Mouse (Mus musculus) cerebellum, postnatal 14 days (tissue): Measurements from ENCODE around the gene Mapkbp1.

Experiments
- DNase-seq, 2 experiments: peaks; one replicate each; pipeline ENCODE4 v3.0.0; 2021; ENCODE audit warnings: mixed read lengths in 2 of 2

The Mapkbp1 gene

DNA sequence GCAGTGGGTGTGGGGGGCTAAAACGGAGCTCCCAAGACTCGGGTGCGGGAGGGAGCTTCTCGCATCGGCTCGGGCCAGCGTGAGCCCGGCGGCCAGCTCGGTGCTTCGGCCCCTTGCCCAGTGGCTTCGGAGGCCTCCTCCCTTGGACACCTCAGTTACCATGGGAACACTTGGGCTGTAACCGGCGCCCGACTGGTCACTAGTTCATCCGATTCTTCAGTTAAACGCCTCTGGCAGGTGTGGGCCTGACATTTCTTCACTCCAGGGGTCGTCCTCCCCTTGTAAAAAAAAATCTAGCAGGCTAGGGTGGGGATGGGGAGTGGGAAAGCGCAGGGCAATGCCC lies at the start of gene Mapkbp1:
TSS of gene Mapkbp1 (plus strand) at position 163 of the 343 bp plus-strand sequence.
- no peak for DNase-seq

DNA sequence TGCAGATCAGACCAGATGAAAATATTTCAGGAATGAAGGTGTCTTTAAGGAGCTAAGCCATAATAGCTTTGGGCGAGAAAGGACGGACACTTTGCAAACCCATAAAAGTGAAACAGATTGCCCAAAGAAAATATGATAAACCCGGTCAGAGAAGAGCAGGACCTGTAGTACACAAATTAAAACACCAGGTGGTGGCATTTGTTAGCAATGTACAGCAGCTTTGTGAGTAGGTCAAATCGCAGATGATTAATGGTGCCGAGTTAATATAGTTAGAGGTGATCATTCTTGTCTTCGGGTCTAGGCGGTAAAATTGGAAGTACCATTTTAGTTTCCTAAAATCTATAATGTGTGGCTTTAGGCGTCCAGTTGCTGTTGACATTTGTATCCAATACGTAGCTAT lies 1.9 kb upstream of the Mapkbp1 start:
- peak; percentile 72 to 73 for DNase-seq

DNA sequence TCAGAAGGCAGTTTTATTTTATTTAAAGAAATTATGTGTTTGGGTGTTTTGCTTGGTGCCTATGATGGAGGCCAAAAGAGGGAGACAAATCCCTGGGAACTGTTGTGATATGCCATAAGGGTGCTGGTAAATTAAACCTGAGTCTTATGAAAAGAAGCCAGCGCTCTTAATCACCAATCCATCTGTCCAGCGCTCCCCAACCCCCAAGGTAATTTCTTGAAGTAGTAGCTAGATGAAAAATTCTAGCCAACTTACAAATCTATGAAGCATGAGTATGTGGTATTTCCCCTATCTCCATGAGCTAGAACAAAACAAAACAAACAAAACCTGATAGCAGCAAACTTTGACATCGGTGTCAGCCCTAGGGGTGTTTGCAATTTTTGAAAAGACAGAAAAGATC lies 1.2 kb upstream of the Mapkbp1 start:
- peak in 1 of 2 experiments; percentile 18 for DNase-seq

DNA sequence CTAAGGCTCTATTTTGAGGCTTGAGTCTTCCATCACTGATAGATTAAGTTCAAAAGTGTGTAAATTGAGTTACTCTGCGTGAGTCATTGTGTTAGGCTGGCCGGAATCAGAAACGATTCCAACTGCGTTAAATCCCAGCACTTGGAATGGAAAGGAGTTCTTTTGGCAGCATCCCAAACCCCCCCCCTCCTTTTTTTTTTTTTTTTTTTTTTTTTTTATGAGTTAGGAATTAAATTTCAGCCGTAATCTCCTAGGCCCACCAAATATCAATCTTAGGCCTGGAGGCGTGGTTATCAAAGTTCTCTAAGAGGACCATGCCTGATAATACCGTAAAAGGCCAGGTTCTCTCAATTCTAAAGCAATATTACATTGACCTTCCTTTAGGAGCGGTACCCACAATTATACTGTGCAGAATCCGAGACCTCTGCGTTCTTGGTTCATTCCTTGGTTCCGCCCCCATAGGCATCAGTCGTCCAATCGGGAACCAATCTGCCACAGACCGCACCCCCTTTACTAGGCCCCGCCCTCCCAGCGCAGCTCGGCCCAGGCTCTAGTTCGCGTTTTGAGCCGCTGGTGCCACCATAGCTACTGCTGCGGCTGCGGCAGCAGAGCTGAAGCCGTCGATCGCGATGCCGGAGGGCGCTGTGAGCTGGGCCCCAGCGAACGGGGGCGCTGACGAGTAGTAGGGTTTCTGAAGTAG lies 512 bp upstream of the Mapkbp1 start:
- DNase-seq, result peak; percentile 97

DNA sequence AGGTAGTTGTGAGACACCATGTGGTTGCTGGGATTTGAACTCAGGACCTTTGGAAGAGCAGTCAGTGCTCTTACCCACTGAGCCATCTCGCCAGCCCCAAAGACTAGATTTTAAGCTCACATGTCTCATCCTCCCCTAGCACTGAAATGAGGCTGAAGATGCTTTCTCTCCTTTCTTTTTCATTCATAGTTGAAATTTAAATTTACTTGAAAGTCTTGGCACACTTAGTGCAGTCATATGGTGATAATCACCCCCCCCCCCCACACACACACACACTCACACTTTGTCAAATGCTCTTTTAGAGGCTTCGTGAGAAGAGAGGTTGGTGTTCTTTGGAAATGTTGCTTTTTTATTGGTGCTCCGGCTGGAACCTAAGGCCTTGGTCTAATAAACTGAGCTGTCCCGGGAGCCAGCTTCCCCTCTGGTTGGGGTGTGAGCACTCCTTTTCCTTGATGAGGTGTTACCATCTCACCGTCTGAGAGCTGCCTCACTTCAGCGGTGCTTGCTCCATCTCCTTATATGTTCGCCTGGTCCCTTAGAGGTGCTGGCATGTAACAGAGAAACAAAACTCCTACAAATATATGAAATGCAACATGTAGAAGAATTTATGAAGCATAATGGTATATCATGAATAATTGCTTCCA lies 8.0 kb downstream of the Mapkbp1 start:
- DNase-seq, result no peak

DNA sequence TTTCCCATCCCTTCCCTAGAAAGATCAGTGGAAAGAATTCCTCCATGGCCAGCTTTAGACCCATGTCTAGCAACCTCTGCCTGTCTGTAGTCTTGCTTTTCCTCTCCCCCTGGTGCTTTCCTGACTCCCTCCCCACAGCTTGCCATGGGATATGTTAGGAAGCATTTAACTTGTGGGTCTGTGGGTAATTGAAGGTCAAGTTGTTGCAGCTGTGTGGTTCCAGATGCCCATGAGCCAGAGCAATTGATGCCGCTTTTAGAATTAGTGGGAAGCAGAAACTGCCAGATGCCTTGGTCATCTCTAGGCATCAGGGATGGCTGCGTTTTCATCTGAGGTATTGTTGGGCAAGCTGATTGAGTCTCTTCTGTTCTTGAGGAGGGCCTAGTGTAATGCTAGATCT lies 9.1 kb downstream of the Mapkbp1 start:
- DNase-seq, result no peak

DNA sequence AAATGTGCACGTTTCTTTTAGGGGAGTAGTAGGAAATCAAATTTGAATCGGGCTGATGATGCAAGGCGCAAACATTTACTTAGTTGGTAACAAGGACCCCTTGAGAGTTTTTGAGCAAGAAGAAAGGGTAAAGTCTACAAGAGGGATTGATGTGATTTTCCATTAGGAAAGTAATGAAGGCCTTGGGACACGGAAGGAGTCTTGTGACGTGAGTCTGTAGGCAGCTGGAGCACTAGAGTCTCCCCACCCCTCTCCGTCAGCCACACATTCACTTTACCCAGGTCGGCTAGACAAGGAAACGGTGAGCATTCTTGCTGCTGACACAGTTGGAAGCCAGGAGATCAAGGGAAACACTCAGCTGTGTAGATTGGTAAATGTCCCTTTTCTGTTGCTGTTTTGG lies 13.4 kb downstream of the Mapkbp1 start:
- DNase-seq, result no peak

DNA sequence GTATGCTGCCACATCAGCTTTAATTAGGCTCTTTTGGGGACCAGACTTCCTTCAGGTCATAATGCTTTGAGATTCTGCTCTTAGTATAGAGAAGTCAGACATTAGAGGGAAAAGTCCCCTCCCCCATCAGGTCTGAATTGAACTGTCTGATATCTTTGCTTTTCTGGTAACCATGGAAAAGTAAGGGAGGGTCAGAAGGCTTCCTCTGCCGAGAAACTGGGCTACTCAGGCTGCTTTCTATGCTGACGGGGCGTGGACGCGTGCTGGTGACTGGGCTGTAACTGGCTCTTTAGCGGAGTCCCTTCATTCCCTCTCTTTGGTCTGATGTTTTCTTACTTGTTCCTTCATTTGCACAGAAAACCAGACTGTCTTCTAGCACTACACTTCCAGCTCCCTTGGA lies 13.9 kb downstream of the Mapkbp1 start:
- no peak for DNase-seq

DNA sequence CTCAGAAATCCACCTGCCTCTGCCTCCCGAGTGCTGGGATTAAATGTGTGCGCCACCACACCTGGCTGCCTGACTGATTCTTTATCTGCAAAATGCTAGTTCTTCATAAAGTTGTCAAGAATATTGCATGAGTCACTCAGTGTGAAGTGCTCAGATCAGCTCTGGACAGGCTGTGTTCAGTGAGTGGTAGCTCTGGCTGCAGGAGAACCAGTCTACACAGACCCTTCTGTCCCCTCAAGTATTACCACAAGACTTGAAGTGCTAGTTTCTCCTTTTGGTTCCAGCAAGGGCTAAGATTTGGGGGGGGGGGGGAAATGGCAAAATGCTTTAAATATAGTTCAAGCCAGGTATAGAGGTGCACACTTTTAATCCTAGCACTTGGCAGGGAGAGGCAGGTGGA lies 14.9 kb downstream of the Mapkbp1 start:
- DNase-seq, result no peak

DNA sequence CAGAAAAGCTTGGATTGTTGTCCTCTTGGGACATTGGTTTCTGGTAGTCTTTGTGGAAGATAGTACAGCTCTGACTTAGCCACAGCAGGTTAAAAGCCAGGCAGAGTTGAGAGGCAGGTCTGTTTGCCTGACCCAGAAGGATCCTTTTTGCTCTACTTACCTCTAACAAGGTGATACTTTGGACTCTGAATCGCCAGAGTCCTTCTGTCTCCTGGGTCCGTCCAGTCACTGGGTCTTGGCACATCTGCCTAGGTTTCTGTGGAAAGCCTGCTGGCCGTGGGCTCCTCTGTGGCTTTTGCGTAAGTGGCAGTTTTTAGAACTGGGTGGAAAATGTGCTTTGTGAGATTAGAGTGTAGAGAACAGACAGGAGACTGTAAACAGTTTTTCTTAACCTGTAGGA lies 16.5 kb downstream of the Mapkbp1 start:
- DNase-seq, result no peak

DNA sequence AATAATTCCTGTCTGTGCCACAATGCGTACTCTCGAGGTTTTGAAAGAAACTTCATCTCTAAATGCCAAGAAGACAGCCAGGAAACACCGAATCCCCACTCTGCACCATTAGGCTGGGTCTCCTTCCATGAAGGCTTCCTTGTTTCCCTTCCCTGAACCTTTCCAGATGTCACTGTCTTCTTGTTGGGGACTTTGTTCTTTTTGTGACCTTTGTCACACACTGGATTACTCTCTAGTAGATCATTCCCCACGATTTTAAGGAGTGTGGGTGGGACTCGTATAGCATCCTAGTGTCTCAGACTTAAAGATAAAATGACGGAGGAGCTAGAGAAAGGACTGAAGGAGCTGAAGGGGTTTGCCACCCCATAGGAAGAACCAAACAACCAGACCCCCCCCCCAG lies 18.4 kb downstream of the Mapkbp1 start:
- no peak for DNase-seq

DNA sequence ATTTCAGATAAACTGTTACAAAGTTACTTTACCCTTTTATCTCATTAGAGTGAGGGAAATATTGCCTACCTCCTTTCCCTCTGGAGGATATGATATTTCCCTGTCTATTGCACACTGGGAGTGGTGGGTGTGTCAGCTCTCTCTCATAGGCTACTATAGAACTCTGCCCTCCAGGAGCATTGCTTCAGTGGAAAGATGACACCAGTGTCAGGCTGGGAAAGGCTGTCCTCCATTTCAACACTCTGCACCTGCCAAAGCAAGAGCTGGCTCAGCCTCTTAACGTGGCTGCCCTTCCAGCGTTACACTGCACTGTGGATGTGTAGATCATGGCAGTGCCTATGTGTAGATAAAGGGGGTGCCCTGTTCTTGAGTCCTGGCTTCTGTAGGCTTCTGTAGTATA lies 19.9 kb downstream of the Mapkbp1 start:
- DNase-seq, result no peak

DNA sequence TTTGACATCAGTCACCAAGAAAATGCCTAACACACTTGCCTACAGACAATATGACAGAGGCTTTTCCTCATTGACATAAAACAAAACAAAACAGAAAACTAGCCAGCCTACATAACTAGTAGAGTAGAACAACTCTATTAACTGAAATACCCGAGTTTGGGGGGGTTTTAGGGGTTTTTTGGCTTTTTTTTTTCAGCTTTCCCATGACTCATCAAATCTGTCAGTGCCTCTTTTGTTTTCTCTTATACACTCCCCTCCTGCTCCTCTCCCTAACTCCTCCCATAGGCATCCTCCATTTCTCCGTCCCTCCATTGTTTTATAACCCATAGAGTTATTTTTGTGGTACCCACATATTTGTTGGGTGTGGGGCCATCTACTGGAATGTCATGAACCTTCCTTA lies 21.0 kb downstream of the Mapkbp1 start:
- DNase-seq, result no peak

DNA sequence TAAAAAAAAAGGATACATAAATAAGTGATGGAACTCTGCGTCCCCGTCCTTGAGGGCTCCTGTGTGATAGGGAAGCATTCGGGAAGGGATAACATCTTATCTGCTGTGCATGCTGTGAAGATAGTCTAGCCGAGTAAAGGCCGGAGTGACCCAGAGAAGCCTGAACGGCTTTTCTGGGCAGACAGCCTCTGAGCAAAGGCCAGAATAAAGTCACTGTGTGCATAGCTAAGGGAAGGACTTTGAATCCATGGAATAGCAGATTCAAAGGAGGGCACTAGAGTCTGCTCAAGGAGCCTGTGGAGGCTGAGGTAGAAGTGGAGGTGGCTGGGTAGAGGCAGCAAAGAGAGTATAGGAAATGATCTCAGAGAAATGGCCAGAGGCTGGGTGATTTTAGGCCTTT lies 22.3 kb downstream of the Mapkbp1 start:
- no peak for DNase-seq

DNA sequence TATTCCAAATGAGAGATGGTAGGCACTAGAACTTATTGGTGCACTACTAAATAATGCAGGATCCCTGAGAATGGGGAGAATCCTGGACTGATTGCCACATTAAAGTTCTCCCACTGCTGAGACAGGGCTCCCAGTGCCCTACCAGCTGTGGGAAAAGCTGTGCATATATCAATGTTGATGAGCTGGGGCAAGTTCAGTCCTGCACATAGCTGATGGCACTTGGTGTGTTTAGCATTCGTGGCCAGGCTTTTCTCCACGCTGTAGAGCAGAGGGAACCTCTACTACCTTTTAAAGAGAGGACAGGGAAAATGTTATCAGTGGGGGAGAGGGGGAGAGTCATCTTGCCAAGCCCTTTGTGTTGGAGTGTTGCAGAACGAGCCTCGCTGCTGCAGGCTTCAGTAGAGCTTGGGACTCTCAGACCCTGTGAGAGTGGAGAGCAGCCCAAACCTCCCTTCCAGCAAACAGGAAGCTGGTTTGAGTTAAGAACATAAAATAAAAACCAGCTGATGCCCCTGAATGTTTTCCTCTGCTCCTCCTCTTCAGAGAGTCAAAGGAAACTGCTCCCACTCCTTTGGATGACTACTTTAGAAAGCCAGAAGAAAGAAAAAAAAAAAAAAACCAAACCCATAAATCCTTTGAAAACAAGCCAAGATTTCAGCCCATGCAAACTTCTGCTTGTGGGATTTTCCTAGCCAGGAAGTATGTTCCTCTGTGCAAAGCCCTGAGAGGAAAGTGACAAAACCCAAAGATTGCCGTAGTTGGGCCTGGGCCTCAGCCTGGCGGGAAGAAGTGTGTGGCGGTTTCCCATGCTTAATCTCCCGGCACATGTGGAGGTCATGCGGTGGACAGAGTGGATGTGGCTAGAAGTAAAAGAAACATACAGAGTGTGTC lies 23.1 kb downstream of the Mapkbp1 start:
- no peak for DNase-seq

DNA sequence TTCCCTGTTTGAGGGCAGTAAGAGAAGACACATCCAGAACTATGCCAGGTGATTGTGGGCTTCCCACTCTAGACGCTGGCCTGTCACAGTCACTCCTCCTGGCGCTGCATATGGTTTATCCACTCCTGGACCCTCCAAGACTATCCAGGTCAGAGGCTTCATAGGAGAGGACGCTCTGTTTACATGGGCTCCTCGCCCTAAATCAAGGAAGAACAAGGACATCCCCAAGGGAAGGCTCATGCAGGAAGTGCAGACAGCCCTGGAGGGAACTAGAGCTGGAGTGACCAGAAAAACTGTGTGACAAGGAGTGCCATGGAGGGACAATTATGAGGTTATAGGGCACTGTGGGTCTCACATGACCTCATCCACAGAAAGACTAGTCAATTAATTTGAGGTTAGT lies 24.9 kb downstream of the Mapkbp1 start:
- DNase-seq, result no peak

DNA sequence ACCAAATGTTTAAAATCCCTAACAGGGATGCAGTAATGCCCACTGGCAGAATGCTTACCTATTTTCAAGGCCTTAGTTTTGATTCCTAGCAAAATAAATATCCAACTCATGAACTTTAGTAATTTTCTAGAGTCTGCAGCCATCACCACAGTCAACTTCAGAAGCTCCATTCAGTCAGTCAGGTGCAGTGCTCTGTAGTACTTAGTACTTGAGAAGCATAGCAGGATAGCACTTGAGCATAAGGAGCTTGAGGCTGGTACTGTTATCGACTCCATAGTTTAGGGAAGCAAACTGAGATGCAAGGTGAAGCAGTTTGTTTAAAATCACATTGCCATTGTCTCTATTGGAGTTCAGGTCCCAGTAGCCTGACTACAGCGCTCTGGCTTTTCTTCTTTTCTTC lies 27.2 kb downstream of the Mapkbp1 start:
- DNase-seq, result no peak

DNA sequence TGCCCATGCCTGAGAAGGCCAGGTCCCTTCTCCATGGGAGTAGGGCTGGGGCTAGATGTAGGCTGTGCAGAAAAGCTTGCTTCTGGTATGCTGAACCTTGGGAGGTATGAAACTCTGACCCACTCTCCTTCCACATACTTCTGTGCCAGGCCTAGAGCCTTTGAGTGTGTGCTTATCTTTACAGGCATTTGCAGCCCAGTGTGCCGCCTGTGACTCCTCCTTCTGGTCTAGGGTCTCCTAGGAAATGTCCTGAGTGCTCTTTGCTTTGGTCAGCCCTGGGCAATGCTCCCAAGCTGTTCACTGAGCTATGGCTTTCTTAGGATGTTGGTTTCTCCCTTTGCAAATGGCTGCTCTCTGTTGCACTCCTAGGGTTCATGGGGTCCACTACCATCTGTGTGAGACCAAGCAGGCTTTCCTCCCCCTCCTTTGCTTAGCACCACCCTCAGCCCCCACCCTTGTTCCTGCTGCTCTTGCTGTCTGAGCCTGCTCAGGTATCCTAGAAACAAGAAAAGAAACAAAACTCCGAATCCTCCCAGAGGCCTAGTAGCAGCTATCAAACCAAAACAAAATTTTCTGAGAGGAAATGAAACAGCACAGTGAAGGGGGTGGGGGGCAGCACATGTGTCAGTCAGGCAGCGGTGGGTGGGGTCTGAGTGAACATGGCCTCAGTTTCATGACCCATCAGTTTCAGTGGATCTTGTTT lies 28.5 kb downstream of the Mapkbp1 start:
- no peak for DNase-seq

DNA sequence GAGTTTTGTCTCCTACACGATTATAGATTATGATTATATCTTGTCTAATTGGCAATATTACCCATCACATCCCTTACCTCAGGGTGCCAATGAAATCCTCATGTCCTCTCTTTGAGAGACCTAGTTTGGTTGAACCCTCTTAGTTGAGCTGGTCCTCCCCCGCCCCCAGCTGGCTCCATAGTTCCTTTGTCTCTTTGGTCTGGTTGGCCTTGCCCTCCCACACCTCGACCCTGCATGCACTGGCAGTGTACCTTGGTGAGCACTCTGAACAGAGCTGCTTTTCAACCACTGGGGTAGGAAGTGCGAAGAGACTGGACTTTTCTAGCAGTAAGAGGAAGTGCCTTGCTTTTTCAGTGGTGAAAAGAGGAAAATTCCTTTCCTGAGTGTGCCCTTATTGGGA lies 29.5 kb downstream of the Mapkbp1 start:
- no peak for DNase-seq

DNA sequence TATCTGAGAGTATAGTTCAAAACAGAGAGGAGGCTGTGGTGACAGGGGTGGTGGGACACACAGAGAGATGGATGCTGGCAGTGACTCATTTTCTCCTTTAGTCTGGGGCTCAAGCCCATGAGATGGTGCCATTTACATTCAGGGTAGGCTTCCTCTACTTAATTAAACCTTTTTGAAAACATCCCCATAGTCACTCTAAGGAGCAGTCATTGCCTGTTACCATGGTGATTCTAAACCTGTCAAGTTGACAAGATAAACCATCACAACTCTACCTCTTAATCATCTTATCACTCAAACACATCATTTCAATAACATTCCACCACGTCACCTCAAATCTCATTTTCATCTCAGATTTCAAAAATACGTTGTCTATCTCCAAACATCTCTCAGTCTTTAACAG lies 31.5 kb downstream of the Mapkbp1 start:
- no peak for DNase-seq

DNA sequence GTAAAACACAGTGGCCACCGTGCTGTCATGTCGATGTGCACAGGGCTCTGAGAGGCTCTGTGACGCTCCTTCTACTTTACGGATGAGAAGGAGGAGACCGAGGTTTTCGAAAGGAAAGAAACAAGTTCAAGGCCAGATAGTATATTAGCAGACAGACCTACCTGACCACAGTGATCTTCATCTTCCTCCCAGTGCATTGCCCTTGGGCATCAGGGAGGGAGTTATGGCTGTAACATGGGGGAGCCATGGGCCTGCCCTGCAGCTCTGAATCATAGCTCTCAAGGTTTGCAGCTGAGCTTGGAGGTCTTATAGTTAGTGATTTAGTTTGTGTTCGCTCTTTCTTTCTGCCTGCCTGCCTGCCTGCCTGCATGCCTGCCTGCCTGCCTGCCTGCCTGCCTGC lies 34.2 kb downstream of the Mapkbp1 start:
- DNase-seq, result no peak

DNA sequence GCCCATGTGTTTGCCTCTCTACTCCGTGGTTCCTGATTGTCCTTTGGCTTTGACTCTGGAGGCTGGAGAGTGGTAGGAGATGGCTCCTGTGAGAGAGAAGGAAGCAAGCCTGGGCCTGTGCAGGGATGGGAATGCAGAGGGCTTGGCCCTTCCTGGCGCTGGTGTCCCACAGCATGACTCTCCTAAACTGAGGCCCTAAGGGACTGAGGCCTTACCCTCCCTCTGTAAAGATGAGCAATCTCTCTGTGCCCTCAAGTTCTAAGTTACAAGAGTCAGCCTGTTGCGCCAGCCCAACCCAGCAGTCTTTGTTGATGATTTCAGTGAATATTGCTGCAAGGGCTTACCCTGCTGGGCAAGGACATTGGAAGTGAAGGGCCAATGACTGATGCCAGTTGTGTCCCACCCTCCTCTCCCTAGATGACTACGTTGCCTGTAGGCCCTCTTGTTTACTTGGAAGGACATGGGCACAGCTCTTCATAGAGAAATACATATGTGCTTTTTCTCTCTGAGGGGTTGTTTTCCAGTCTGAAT lies 35.2 kb downstream of the Mapkbp1 start:
- no peak for DNase-seq

DNA sequence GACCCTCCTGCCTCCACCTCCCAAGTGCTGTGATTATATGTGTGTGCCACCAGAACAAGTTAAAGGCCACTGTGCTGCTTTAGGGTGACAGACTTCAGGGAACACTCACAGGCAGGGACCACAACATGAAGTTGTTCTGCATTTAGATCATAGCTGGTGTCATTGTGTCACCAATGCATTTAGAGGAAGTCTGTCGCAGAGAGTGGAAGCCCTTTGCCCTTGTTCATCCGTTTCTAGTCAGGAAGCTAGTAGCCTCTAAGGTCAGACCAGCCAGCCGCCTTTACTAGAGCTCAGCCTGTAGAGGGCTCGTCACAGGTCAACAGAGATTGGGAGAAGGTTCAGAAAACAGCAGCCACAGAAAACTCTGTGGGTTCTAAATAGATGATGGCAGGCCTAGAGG lies 36.2 kb downstream of the Mapkbp1 start:
- DNase-seq, result no peak
